Comparison of ENCODE assay signal across 8 mouse cellular contexts in the genomic region with DNA sequence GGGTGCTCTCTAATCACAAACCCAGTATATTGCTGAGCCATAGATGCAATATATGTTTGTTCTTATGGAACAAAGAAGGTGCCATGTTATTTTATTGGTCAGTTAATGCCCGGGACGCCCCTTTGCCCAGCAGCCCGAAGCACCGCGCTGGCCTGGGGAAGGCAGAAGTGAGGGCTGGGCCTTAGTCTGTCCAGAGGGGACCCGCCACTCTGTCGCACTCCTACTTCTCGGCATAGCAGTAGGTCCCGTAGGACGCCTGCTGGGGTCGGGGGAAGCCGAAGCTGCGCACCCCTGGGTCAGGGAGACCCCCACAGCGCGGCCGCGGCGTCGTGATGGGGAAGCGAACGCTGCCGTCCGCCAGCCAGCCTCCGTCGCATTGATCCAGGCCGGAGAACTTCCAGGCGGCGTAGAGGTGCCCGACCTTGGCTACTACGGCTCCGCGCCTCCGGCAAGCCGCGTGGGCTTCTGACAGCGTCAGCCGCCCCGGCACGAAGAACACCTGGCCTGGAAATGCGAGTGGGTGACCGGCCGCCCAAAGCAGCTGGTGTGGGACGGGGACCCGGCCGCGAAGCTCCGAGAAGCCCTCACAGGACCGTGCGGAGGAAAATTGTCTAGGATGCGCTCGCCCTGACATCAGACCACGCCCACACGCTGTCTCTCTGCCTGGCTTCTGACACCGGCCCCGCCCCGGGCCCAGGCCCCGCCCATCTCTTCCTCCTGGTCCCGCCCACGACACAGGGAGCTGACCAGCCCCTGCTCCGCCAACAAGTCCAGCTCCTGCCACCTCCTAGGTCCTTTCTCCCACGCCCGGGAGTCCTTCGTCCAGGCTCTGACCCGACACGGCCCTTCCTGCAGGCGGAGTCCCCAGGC. TPM values are rescaled to one million over a fixed set of nuclear protein-coding genes. Genes with fewer than 3 reads are reported as not detected.
DNase-seq lines count a peak whose midpoint lies in the region; ATAC-seq and TF ChIP-seq lines count a peak whose summit lies in the region.

No protein-coding gene starts in this region.

- no peak for TF ChIP-seq EP300 in liver, postnatal 0 days (IDR thresholded peaks at IDR 0.05; ENCODE audit: low read depth)

- intact Hi-C loops in heart, postnatal 36 days (cut with DNase I), result loop anchor here (2.0 kb wide), 2 partner anchors 16 to 36 kb away; partner anchors contain the start of gene Naxe

- peak; percentile 91 for DNase-seq in ES-CJ7 (ENCODE audit: low read depth, low spot score)
- DNase-seq in cerebellum, adult 18-20 months, result peak; percentile 95 to 97
- DNase-seq in heart, postnatal 36 days, result peak; percentile 85 to 86
- peak; percentile 70 to 89 for DNase-seq in layer of hippocampus, adult 18-20 months (ENCODE audit: low spot score in 2 of 2)
- DNase-seq in liver, postnatal 0 days, result peak; percentile 93
- peak; percentile 40 for DNase-seq in telencephalon, adult 2 months (ENCODE audit: low read depth, low spot score)

- peaks cover 19% of the 10 kb centered on the region for H3K4me1 ChIP-seq in forebrain, embryonic 15.5 days
- H3K4me1 ChIP-seq in liver, postnatal 0 days (ENCODE audit: insufficient read depth), result peaks cover 17% of the 10 kb centered on the region
- peaks cover 7% of the 10 kb centered on the region; the same call in 1 of the 2 replicates for H3K4me1 ChIP-seq in neural tube, embryonic 14.5 days (ENCODE audit: control insufficient read depth, insufficient read depth, low read length)

- H3K4me3 ChIP-seq in forebrain, embryonic 15.5 days, result peak overlapping the region; percentile 57
- H3K4me3 ChIP-seq in liver, postnatal 0 days (ENCODE audit: low read depth, low read length), result peak overlapping the region; percentile 36
- H3K4me3 ChIP-seq in neural tube, embryonic 14.5 days (ENCODE audit: low read depth, low read length), result peak overlapping the region; percentile 51

- H3K27me3 ChIP-seq in forebrain, embryonic 15.5 days, result peaks cover 72% of the 10 kb centered on the region
- H3K27me3 ChIP-seq in liver, postnatal 0 days (ENCODE audit: insufficient read depth, low read length), result peaks cover 66% of the 10 kb centered on the region
- H3K27me3 ChIP-seq in neural tube, embryonic 14.5 days (ENCODE audit: control insufficient read depth, insufficient read depth, low read length), result peaks cover 53% of the 10 kb centered on the region

- H3K36me3 ChIP-seq in forebrain, embryonic 15.5 days, result no peaks in the 10 kb centered on the region
- H3K36me3 ChIP-seq in liver, postnatal 0 days (replicated peaks; ENCODE audit: insufficient read depth, low read length), result no peaks in the 10 kb centered on the region
- no peaks in the 10 kb centered on the region for H3K36me3 ChIP-seq in neural tube, embryonic 14.5 days (ENCODE audit: control insufficient read depth, insufficient read depth, low read length)

- no peak overlapping the region for H3K27ac ChIP-seq in forebrain, embryonic 15.5 days (replicated peaks)
- no peak overlapping the region for H3K27ac ChIP-seq in liver, postnatal 0 days (ENCODE audit: low read depth)
- no peak overlapping the region for H3K27ac ChIP-seq in neural tube, embryonic 14.5 days (ENCODE audit: low read depth, low read length)

- TF ChIP-seq CTCF in liver, postnatal 0 days (IDR thresholded peaks at IDR 0.05; ENCODE audit: low read depth), result no peak

- ATAC-seq in forebrain, embryonic 15.5 days (replicated peaks), result peak; percentile 81
- peak; percentile 93 for ATAC-seq in liver, postnatal 0 days
- peak; percentile 84 for ATAC-seq in neural tube, embryonic 14.5 days (ENCODE audit: low read depth)

- H3K9me3 ChIP-seq in forebrain, embryonic 15.5 days, result no peaks in the 10 kb centered on the region
- no peaks in the 10 kb centered on the region for H3K9me3 ChIP-seq in liver, postnatal 0 days (ENCODE audit: low read length)
- no peaks in the 10 kb centered on the region for H3K9me3 ChIP-seq in neural tube, embryonic 14.5 days (ENCODE audit: control insufficient read depth, low read length)

- under 1% methylated on average over 66 of the region's 66 CpGs for WGBS in forebrain, embryonic 15.5 days
- WGBS in liver, postnatal 0 days (ENCODE audit: insufficient replicate concordance), result 4% methylated on average over 56 of the region's 66 CpGs
- 1% methylated on average over 66 of the region's 66 CpGs for WGBS in neural tube, embryonic 14.5 days

- H3K4me2 ChIP-seq in forebrain, embryonic 15.5 days (replicated peaks), result peak overlapping the region; percentile 97
- H3K4me2 ChIP-seq in liver, postnatal 0 days (ENCODE audit: low read depth, low read length), result peak overlapping the region; percentile 84
- H3K4me2 ChIP-seq in neural tube, embryonic 14.5 days (ENCODE audit: low read depth, low read length), result peak overlapping the region; percentile 93

- H3K9ac ChIP-seq in forebrain, embryonic 15.5 days (replicated peaks), result peak overlapping the region; percentile 47
- H3K9ac ChIP-seq in liver, postnatal 0 days (replicated peaks), result no peak overlapping the region
- peak overlapping the region; percentile 54 for H3K9ac ChIP-seq in neural tube, embryonic 14.5 days (replicated peaks; ENCODE audit: low read depth, low read length)

RNA-seq across cellular contexts. Expression of gene Hapln2, which starts 4.8 kb away (rescaled TPM):
- 0.43 and 0.89 TPM in 2 replicates for polyA plus RNA-seq in forebrain, embryonic 15.5 days (2015; fragmentation: Nextera tagmentation; extraction: Ambion mirVana)
- not detected for total RNA-seq in heart, postnatal 36 days (2021)
- total RNA-seq in layer of hippocampus, adult 18-20 months (2021), result 10 to 100 TPM; 33.0 to 33.4 TPM
- not detected in 2 replicates for polyA plus RNA-seq in liver, postnatal 0 days (2015; fragmentation: Nextera tagmentation; extraction: Ambion mirVana)
- polyA plus RNA-seq in neural tube, embryonic 14.5 days (2014; fragmentation: Nextera tagmentation; extraction: Ambion mirVana), result 0.39 and 0.76 TPM in 2 replicates

RNA-seq across cellular contexts. Expression of gene Gpatch4, which starts 20.4 kb away (rescaled TPM):
- 29.7 and 31.1 TPM in 2 replicates for polyA plus RNA-seq in forebrain, embryonic 15.5 days (2015; fragmentation: Nextera tagmentation; extraction: Ambion mirVana)
- 10 to 100 TPM in 1 of 2 experiments, 1 to 10 TPM in 1; 8.2 to 10.3 TPM for total RNA-seq in heart, postnatal 36 days (2021)
- total RNA-seq in layer of hippocampus, adult 18-20 months (2021), result 10 to 100 TPM; 16.3 to 16.5 TPM
- polyA plus RNA-seq in liver, postnatal 0 days (2015; fragmentation: Nextera tagmentation; extraction: Ambion mirVana), result 13.1 and 14.3 TPM in 2 replicates
- 31.2 and 36.5 TPM in 2 replicates for polyA plus RNA-seq in neural tube, embryonic 14.5 days (2014; fragmentation: Nextera tagmentation; extraction: Ambion mirVana)

RNA-seq across cellular contexts. Expression of gene Bcan, which starts 22.5 kb away (rescaled TPM):
- polyA plus RNA-seq in forebrain, embryonic 15.5 days (2015; fragmentation: Nextera tagmentation; extraction: Ambion mirVana), result 26.6 and 27.2 TPM in 2 replicates
- under 1 TPM in 1 of 2 experiments, not detected in 1; 0.19 TPM for total RNA-seq in heart, postnatal 36 days (2021)
- total RNA-seq in layer of hippocampus, adult 18-20 months (2021), result 100 to 1,000 TPM; 281 to 298 TPM
- polyA plus RNA-seq in liver, postnatal 0 days (2015; fragmentation: Nextera tagmentation; extraction: Ambion mirVana), result 0.05 TPM in 1 of 2 replicates, not detected in the other
- 79.5 and 107 TPM in 2 replicates for polyA plus RNA-seq in neural tube, embryonic 14.5 days (2014; fragmentation: Nextera tagmentation; extraction: Ambion mirVana)

RNA-seq across cellular contexts. Expression of gene Naxe, which starts 35.7 kb away (rescaled TPM):
- polyA plus RNA-seq in forebrain, embryonic 15.5 days (2015; fragmentation: Nextera tagmentation; extraction: Ambion mirVana), result 167 and 170 TPM in 2 replicates
- total RNA-seq in heart, postnatal 36 days (2021), result 10 to 100 TPM; 73.9 to 75.5 TPM
- 10 to 100 TPM; 81.9 to 82.9 TPM for total RNA-seq in layer of hippocampus, adult 18-20 months (2021)
- 78.0 and 80.1 TPM in 2 replicates for polyA plus RNA-seq in liver, postnatal 0 days (2015; fragmentation: Nextera tagmentation; extraction: Ambion mirVana)
- polyA plus RNA-seq in neural tube, embryonic 14.5 days (2014; fragmentation: Nextera tagmentation; extraction: Ambion mirVana), result 157 and 167 TPM in 2 replicates

RNA-seq across cellular contexts. Expression of gene Nes, which starts 51.7 kb away (rescaled TPM):
- 50.0 and 56.7 TPM in 2 replicates for polyA plus RNA-seq in forebrain, embryonic 15.5 days (2015; fragmentation: Nextera tagmentation; extraction: Ambion mirVana)
- 10 to 100 TPM; 18.7 to 22.7 TPM for total RNA-seq in heart, postnatal 36 days (2021)
- 1 to 10 TPM; 3.6 to 4.7 TPM for total RNA-seq in layer of hippocampus, adult 18-20 months (2021)
- 0.83 and 0.95 TPM in 2 replicates for polyA plus RNA-seq in liver, postnatal 0 days (2015; fragmentation: Nextera tagmentation; extraction: Ambion mirVana)
- 11.1 and 16.7 TPM in 2 replicates for polyA plus RNA-seq in neural tube, embryonic 14.5 days (2014; fragmentation: Nextera tagmentation; extraction: Ambion mirVana)

Comparison
In these comparisons a context has a peak if more than half of its experiments do, and no peak if none do; other contexts are left out.
1. DNase-seq: peak in every context shown above with its lines; median percentile 96 in cerebellum, adult 18-20 months; 93 in liver, postnatal 0 days; 91 in ES-CJ7; 86 in heart, postnatal 36 days; 80 in layer of hippocampus, adult 18-20 months; 40 in telencephalon, adult 2 months.
2. RNA of gene Bcan, which starts 22.5 kb away (polyA plus RNA-seq): 79.5 to 107 TPM in neural tube, embryonic 14.5 days and 26.6 to 27.2 TPM in forebrain, embryonic 15.5 days; 0.05 TPM in liver, postnatal 0 days; every median in the first group is over 10 times any median in the second.
3. Peak in every context shown above with its lines, with median percentiles within 50 percentile points of each other: ATAC-seq, H3K4me2 ChIP-seq and H3K4me3 ChIP-seq.